Mouse (Mus musculus): ENCODE data around the gene Hcn2. TPM values are rescaled to one million over a fixed set of nuclear protein-coding genes. Genes with fewer than 3 reads are reported as not detected.
A peak's percentile ranks its signal among the peaks of the same experiment; 100 is the strongest.

The Hcn2 gene
- polyA plus RNA-seq, 1 experiment from 2014 or later = 0.89 TPM

DNA sequence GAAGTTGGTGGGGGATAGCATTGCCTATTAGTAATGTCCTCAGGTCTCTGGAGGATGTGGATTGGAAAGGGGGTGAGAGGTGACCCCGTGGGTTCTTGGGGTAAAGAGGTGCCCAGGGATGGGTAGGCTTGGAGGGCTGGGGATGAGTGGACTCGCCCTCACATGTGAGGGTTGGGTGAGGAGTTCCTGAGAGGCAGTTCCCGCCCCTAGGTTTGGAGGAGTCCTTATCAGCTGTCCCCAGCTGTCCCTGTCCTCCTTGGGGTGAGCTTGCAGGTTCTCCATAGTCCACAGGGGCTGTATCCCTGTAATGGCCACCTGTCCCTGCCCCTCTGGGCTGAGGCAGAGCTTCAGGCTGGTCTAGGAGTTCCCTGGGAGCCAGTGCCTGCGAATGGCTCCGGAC lies 10.5 kb upstream of the Hcn2 start:
- Histone ChIP-seq H3K27ac (ENCODE audit: low read length) (no peak overlapping the region), H3K4me1 (ENCODE audit: control insufficient read depth, insufficient read depth, low read length) (peaks cover 30% of the 10 kb centered on the region), H3K9ac (ENCODE audit: low read depth, low read length) (peak overlapping the region; percentile 89; the same call in 1 of the 2 replicates), H3K27me3 (ENCODE audit: control insufficient read depth, insufficient read depth, low read depth, low read length) (no peaks in the 10 kb centered on the region), H3K4me3 (ENCODE audit: low read depth, low read length) (peak overlapping the region; percentile 11; the same call in 1 of the 2 replicates), H3K9me3 (replicated peaks; ENCODE audit: control insufficient read depth, low read length, poor library complexity, severe bottlenecking) (no peaks in the 10 kb centered on the region), H3K4me2 (ENCODE audit: low read length) (peak overlapping the region; percentile 69), H3K36me3 (ENCODE audit: control insufficient read depth, insufficient read depth, low read length) (peaks cover 13% of the 10 kb centered on the region; the same call in 1 of the 2 replicates)
- ATAC-seq = no peak
- 76% methylated on average over 5 of the region's 5 CpGs for WGBS

DNA sequence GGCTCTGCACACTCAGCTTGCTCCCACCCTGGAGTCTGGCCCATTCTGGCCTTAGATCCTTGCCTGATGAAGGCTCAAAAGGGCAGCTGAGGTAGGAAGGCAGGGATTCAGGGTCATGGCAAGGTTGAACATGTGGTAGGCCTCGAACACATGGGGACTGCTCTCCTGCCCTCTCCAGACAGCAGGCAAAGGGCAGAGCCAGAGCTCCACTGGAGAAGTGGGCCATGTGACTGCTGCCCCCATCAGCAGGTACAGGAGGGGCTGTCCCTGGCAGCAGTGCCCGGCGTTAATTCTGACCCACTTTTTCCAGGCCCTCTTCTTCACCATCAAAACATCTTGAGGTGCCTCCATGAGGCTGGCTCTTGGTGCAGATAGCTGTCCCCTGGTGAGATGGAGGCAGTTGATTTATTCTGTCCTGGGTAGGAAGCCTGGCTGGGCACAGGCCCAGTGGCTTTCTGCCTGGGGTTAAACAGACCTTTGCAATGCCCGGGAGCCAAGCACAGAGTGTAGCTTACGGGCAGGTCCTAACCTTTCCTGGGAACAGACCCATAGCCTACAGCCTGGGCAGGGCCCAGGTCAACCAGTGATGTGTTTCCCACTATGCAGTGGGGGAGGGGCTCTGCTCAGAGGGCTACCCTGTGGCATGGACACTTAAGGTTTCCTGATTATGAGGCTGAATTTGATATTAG lies 9.9 kb upstream of the Hcn2 start:
- no peaks in the 10 kb centered on the region for H3K9me3 ChIP-seq (replicated peaks; ENCODE audit: control insufficient read depth, low read length, poor library complexity, severe bottlenecking)
- peak overlapping the region; percentile 11; the same call in 1 of the 2 replicates for H3K4me3 ChIP-seq (ENCODE audit: low read depth, low read length)
- H3K9ac ChIP-seq (ENCODE audit: low read depth, low read length) = peak overlapping the region; percentile 89
- peak overlapping the region; percentile 69 for H3K4me2 ChIP-seq (ENCODE audit: low read length)
- H3K4me1 ChIP-seq (ENCODE audit: control insufficient read depth, insufficient read depth, low read length) = peaks cover 30% of the 10 kb centered on the region
- 86% methylated on average over 5 of the region's 5 CpGs for WGBS
- no peak for ATAC-seq
- peaks cover 16% of the 10 kb centered on the region; the same call in 1 of the 2 replicates for H3K36me3 ChIP-seq (ENCODE audit: control insufficient read depth, insufficient read depth, low read length)
- no peak overlapping the region for H3K27ac ChIP-seq (ENCODE audit: low read length)
- H3K27me3 ChIP-seq (ENCODE audit: control insufficient read depth, insufficient read depth, low read depth, low read length) = no peaks in the 10 kb centered on the region

DNA sequence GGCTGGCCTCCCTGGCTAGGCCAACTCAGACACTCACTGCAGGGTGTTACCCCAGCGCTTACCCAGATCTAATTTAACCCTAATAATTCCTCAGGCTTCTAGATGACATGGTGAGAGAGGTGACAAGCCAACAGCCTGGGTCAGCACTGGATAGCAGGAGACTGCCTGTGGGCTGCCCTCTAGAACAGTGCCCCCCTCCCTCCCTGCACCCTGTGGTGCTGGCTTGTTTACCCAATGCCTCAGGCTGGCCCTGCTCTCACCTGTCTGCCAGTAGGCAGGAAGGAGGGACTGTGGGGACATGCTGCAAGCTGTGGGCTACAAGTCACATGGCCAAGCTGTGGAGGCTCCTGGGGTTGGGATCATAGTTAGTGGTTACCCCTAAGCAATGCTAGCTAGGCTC lies 9.3 kb upstream of the Hcn2 start:
- peaks cover 16% of the 10 kb centered on the region; the same call in 1 of the 2 replicates for H3K36me3 ChIP-seq (ENCODE audit: control insufficient read depth, insufficient read depth, low read length)
- peak overlapping the region; percentile 18; the same call in 1 of the 2 replicates for H3K4me2 ChIP-seq (ENCODE audit: low read length)
- H3K27me3 ChIP-seq (ENCODE audit: control insufficient read depth, insufficient read depth, low read depth, low read length) = no peaks in the 10 kb centered on the region
- H3K9ac ChIP-seq (ENCODE audit: low read depth, low read length) = no peak overlapping the region
- WGBS = 83% methylated on average over 1 of the region's 1 CpGs
- 0 out of 2 replicates have a peak overlapping the region, but pooled peaks have one; percentile 37 for H3K27ac ChIP-seq (ENCODE audit: low read length)
- no peaks in the 10 kb centered on the region for H3K9me3 ChIP-seq (replicated peaks; ENCODE audit: control insufficient read depth, low read length, poor library complexity, severe bottlenecking)
- H3K4me1 ChIP-seq (ENCODE audit: control insufficient read depth, insufficient read depth, low read length) = peaks cover 30% of the 10 kb centered on the region
- peak overlapping the region; percentile 9; the same call in 1 of the 2 replicates for H3K4me3 ChIP-seq (ENCODE audit: low read depth, low read length)
- no peak for ATAC-seq

DNA sequence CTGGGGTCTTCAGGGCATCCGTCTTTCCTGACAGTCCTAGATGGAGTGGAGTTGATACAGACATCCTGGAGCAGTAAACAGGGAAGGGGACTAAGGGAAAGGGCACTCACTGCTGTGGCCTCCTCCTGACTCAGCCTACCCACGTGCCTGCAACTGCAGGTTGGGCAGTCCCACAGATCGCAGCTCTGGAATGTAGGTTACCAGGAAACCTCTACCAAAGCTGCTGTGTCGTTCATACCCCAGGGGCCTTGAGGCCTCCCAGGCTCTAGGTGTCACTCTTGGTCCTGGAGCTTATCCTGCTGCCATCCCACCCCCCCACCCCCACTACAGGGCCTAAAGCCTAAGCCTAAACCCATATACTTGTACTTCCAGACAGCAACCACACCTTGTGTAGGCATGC lies 8.7 kb upstream of the Hcn2 start:
- Histone ChIP-seq H3K27ac (ENCODE audit: low read length) (no peak overlapping the region), H3K4me1 (ENCODE audit: control insufficient read depth, insufficient read depth, low read length) (peaks cover 30% of the 10 kb centered on the region), H3K4me3 (ENCODE audit: low read depth, low read length) (no peak overlapping the region), H3K9ac (ENCODE audit: low read depth, low read length) (no peak overlapping the region), H3K9me3 (replicated peaks; ENCODE audit: control insufficient read depth, low read length, poor library complexity, severe bottlenecking) (no peaks in the 10 kb centered on the region), H3K27me3 (ENCODE audit: control insufficient read depth, insufficient read depth, low read depth, low read length) (no peaks in the 10 kb centered on the region), H3K4me2 (ENCODE audit: low read length) (peak overlapping the region; percentile 18; the same call in 1 of the 2 replicates), H3K36me3 (ENCODE audit: control insufficient read depth, insufficient read depth, low read length) (peaks cover 16% of the 10 kb centered on the region; the same call in 1 of the 2 replicates)
- 66% methylated on average over 4 of the region's 4 CpGs for WGBS
- ATAC-seq = no peak

DNA sequence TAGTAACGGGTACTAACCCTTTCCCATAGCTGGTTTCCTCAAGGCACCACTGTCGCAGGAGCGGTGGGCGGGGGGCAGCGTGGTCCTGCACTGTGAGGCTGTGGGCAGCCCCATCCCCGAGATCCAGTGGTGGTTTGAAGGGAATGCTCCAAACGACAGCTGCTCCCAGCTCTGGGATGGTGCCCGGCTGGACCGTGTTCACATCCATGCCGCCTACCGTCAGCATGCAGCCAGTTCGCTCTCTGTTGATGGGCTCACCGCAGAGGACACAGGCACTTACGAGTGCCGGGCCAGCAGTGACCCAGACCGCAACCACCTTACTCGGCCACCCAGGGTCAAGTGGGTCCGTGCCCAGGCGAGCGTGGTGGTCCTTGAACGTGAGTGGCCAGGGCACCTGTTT lies 7.8 kb upstream of the Hcn2 start:
- H3K9ac ChIP-seq (ENCODE audit: low read depth, low read length) = no peak overlapping the region
- peaks cover 30% of the 10 kb centered on the region for H3K4me1 ChIP-seq (ENCODE audit: control insufficient read depth, insufficient read depth, low read length)
- 0 out of 2 replicates have a peak overlapping the region, but pooled peaks have one; percentile 3 for H3K4me2 ChIP-seq (ENCODE audit: low read length)
- no peak overlapping the region for H3K27ac ChIP-seq (ENCODE audit: low read length)
- no peak overlapping the region for H3K4me3 ChIP-seq (ENCODE audit: low read depth, low read length)
- H3K36me3 ChIP-seq (ENCODE audit: control insufficient read depth, insufficient read depth, low read length) = peaks cover 16% of the 10 kb centered on the region; the same call in 1 of the 2 replicates
- H3K9me3 ChIP-seq (replicated peaks; ENCODE audit: control insufficient read depth, low read length, poor library complexity, severe bottlenecking) = no peaks in the 10 kb centered on the region
- no peak for ATAC-seq
- no peaks in the 10 kb centered on the region for H3K27me3 ChIP-seq (ENCODE audit: control insufficient read depth, insufficient read depth, low read depth, low read length)
- whole genome bisulfite sequencing = 90% methylated on average over 21 of the region's 21 CpGs

DNA sequence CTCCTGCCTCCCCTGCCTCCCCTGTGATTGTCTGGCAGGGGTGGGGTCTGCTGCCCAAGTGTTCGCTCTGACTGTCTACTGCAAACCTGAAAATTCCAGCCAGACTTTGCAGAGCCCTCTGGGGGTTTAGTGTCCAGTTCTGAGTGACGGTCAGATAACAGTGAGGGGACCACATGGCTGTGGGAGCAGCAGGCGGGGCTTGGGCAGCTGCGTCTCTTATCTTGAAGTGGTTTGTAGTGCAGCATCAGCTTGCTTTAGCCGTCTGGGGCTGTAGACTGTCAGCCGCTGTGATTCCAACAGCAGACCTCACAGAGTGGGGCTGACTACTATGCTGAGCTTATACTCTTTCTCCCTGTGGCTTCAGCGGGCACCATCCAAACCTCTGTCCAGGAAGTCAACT lies 7.1 kb upstream of the Hcn2 start:
- Histone ChIP-seq H3K9ac (ENCODE audit: low read depth, low read length) (no peak overlapping the region), H3K27me3 (ENCODE audit: control insufficient read depth, insufficient read depth, low read depth, low read length) (no peaks in the 10 kb centered on the region), H3K36me3 (ENCODE audit: control insufficient read depth, insufficient read depth, low read length) (peaks cover 16% of the 10 kb centered on the region; the same call in 1 of the 2 replicates), H3K4me1 (ENCODE audit: control insufficient read depth, insufficient read depth, low read length) (peaks cover 30% of the 10 kb centered on the region), H3K4me2 (ENCODE audit: low read length) (no peak overlapping the region), H3K4me3 (ENCODE audit: low read depth, low read length) (no peak overlapping the region), H3K9me3 (replicated peaks; ENCODE audit: control insufficient read depth, low read length, poor library complexity, severe bottlenecking) (no peaks in the 10 kb centered on the region), H3K27ac (ENCODE audit: low read length) (no peak overlapping the region)
- 84% methylated on average over 7 of the region's 7 CpGs for WGBS
- ATAC-seq = no peak

DNA sequence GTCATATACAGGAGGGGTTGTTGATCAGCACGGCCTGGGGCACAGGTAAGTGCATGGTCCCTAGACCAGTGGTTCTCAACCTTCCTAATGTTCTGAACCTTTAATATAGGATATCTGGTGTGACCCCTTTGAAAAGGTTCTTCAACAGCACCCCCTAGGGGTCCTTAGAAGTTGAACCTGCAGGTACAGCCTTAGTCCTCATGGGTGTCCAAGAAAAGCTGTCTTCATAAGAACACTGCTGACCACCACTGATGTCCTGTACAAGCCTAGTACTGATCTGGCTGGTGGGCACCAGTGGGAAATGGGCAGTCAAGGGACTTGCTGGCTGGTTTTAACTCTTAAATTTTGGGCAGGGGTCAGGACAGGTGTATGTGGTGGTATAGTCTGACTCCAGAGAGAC lies 4.4 kb upstream of the Hcn2 start:
- Histone ChIP-seq H3K4me2 (ENCODE audit: low read length) (no peak overlapping the region), H3K9ac (ENCODE audit: low read depth, low read length) (no peak overlapping the region), H3K4me3 (ENCODE audit: low read depth, low read length) (no peak overlapping the region), H3K36me3 (ENCODE audit: control insufficient read depth, insufficient read depth, low read length) (peaks cover 16% of the 10 kb centered on the region; the same call in 1 of the 2 replicates), H3K9me3 (replicated peaks; ENCODE audit: control insufficient read depth, low read length, poor library complexity, severe bottlenecking) (no peaks in the 10 kb centered on the region), H3K27ac (ENCODE audit: low read length) (no peak overlapping the region), H3K27me3 (ENCODE audit: control insufficient read depth, insufficient read depth, low read depth, low read length) (peaks cover 8% of the 10 kb centered on the region; the same call in 1 of the 2 replicates), H3K4me1 (ENCODE audit: control insufficient read depth, insufficient read depth, low read length) (peaks cover 13% of the 10 kb centered on the region)
- 86% methylated on average over 1 of the region's 1 CpGs for WGBS
- no peak for ATAC-seq

DNA sequence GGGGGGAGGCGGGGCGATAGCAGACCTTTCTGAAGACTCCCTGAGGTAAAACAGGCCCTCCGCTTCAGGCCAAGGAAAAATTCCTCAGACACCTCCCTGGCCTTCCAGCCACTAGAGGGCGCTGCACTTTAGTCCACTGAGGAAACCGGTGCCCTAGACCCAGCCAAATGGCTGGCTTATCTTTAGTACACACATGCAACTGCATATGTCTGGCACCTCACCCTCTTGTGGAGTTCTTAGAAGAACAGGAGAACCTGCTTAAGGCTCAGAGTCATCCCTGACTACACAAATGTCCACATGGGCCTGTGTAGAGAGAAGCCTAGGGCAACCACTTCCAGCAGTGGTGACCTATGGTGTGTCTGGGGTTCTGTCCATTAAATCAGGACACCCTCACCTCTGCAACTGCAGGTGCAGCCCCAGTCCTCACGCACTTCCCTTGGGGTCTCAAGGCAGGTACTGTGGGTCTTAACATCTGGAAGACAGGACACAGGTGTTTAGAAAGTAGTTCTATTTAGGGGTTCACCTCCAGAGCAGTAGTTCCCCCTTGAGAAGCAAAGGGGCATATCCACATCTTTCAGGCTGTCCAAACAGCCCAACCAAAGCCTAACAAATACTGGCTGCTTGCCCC lies 3.8 kb upstream of the Hcn2 start:
- peaks cover 16% of the 10 kb centered on the region; the same call in 1 of the 2 replicates for H3K36me3 ChIP-seq (ENCODE audit: control insufficient read depth, insufficient read depth, low read length)
- H3K9me3 ChIP-seq (replicated peaks; ENCODE audit: control insufficient read depth, low read length, poor library complexity, severe bottlenecking) = no peaks in the 10 kb centered on the region
- no peak for ATAC-seq
- peaks cover 12% of the 10 kb centered on the region for H3K27me3 ChIP-seq (ENCODE audit: control insufficient read depth, insufficient read depth, low read depth, low read length)
- H3K4me1 ChIP-seq (ENCODE audit: control insufficient read depth, insufficient read depth, low read length) = peaks cover 11% of the 10 kb centered on the region
- no peak overlapping the region for H3K9ac ChIP-seq (ENCODE audit: low read depth, low read length)
- no peak overlapping the region for H3K4me2 ChIP-seq (ENCODE audit: low read length)
- 20% methylated on average over 4 of the region's 6 CpGs for WGBS
- H3K4me3 ChIP-seq (ENCODE audit: low read depth, low read length) = no peak overlapping the region
- H3K27ac ChIP-seq (ENCODE audit: low read length) = no peak overlapping the region

DNA sequence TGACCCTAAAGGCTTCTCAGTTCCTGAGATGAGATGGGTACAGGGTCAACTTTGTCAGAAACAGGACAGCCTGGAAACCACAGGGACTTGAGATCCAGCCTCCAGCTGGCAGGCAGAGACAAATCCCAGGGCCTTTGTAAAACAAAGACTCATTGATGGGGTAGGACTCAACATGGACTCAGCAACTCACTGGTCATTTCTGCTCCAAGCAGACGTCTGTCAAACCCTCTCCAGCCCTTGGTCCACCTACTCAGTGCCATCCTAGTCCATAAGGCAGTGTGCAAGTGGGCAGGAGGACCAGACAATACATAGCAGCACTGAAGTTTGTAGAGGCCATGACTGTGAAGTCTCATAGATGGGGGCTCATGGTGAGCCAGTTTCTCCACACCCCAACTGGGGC lies 3.3 kb upstream of the Hcn2 start:
- no peak for ATAC-seq

More for the DNA sequence above, 3.3 kb upstream of the Hcn2 start:
- peaks cover 13% of the 10 kb centered on the region for H3K4me1 ChIP-seq (ENCODE audit: control insufficient read depth, insufficient read depth, low read length)
- no peak overlapping the region for H3K9ac ChIP-seq (ENCODE audit: low read depth, low read length)
- H3K27me3 ChIP-seq (ENCODE audit: control insufficient read depth, insufficient read depth, low read depth, low read length) = peaks cover 17% of the 10 kb centered on the region
- H3K9me3 ChIP-seq (replicated peaks; ENCODE audit: control insufficient read depth, low read length, poor library complexity, severe bottlenecking) = no peaks in the 10 kb centered on the region
- H3K36me3 ChIP-seq (ENCODE audit: control insufficient read depth, insufficient read depth, low read length) = peaks cover 16% of the 10 kb centered on the region; the same call in 1 of the 2 replicates
- 29% methylated on average over 1 of the region's 1 CpGs for WGBS
- H3K4me2 ChIP-seq (ENCODE audit: low read length) = no peak overlapping the region
- H3K27ac ChIP-seq (ENCODE audit: low read length) = no peak overlapping the region
- H3K4me3 ChIP-seq (ENCODE audit: low read depth, low read length) = no peak overlapping the region
